Mouse (Mus musculus): ENCODE measurements around the gene Il17re.

The Il17re gene

DNA sequence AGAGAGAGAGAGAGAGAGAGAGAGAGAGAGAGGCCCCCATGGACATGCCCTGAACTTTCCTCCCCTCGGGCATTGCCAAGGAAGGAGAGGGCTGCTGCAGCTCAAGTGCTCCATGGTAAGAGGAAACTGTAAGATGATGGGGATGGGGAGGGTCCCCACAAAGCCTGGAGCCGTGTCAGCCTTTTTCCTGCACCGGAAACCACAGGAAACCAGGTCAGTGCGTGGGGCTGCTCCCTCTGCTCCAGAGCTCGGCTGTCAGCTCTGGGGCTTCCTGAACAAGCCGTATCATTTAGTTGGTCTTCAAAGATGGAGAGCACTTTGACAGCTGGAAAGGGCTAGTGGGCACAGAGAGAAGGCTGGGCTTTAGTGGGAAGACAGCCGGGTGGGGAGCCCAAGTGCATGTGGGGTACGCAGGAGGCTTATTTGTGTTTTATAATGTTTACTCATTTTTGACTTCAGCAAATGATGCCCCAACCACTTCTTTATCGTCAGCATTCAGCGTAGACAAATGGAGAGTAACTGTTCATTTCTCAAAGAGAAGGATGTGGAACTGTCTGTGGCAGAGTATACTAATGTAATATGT is at the start of gene Il17re:
Gene Il17re, plus strand, starts transcription at position 533 of the 583 bp plus-strand sequence.
- no peak for DNase-seq

DNA sequence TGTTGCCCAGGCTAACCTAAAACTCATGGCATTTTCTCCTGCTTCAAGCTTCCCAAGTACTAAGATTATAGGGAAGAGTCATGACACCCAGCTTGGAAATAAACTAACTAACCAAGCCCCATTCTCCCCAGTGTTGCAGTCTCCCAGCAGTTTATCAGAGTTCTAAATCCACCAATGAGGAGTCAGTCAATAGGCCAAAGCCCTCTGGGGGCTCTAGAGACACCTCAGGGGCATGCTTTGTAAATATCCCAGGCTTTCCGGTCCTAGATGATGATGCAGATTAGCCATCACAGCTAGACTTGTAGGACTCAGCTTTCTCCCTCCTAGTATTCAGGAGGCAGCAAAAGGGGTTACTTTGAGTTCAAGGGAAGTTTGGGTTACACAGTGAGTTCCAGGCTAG is 48.3 kb upstream of the Il17re start:
- no peak for DNase-seq

DNA sequence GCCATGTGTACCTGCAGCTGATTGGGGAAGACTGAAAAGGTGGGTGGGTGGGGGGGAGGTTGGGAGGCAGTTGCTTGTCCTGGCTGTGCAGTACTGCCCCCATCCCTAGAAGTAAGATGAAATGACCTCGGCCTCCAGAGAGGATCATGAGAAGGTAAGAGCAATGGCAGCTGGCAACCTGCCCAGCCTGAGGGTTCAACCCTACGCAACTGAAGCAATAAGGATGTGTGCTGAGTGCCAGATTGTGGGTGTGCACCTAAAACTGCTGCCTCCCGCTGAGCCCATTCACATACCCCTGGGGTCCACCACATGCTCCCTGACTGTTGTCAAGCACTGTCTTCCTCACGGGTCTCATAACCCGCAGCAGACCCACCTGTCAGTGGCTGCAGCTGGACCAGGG is 41.9 kb upstream of the Il17re start:
- DNase-seq: peak in 1 of 2 experiments; percentile 25

DNA sequence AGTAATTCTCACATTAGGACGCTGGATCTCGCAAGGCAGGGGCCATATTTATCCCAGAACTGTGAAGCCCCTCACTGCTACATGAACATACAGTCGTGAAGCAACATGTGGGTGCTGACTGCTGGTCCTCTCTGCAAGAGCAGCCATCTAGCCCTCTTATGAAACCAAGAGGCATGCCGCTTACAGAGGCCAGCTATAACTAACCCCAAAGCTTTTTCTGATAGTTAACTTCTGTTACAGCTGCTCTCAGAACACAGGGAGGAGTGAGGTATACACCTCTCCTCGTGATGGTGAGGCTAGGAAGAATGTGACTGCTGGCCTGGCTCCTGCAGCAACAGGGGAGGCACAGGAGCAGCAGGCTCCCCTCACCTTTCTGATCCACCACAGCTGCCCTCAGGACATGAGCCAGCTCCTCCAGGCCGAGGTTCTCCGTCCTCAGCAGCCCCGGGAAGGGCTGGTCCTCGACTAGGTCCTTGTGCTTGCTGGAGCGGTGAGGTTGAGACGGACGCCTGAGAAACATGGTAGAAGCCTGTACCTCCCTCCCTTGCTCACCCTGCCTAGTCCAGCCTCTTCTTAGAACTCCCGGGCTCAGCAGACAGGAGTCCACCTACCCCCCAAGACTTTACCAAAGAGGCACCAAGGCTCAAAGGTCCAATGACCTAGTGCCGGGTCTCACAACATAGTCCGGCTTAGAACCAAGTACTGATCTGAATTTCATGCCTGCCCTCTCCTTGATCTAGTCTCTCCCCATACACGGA is 39.7 kb upstream of the Il17re start:
- peak; percentile 14 to 23 for DNase-seq

DNA sequence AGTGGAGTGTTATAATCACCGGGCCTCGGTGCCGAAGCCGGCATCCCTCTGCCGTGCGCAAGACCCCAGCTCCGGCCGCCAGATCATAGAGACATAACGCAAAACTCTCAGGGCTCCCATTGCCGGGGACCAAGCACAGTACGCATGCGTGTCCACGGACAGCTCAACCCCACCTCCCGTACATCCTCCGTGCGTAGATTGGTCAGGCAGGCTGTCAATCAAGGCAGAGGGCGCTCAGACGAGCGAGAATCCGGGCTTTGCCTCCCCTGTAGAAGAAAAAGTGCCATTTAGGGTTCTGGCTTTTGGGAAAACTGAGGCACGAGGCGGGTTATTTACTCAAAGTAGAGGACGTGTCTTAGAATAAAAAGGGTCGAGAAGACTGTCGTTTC is 39.1 kb upstream of the Il17re start, which contains the start of gene Rpusd3:
Gene Rpusd3, minus strand, starts transcription at position 142 of the 389 bp plus-strand sequence.
- peak; percentile 99 for DNase-seq

DNA sequence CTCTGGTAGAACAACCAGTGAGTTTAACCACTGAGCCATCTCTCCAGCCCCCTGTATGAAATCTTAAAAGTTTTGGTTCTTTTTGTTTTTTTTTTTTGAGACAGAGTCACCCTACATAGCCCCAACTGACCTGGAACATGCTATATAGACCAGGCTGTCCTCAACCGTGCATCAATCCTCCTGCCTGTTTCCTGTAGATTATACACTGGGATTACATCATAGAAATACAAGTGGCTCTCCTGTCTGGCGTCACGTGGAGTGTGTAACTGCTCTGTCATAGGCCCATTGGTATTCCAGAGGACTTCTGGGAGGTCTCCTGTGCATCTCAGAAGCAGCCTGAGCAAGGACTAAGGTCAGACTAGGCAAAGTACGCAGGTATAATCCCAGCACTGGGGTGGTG is 35.3 kb upstream of the Il17re start:
- no peak for DNase-seq

DNA sequence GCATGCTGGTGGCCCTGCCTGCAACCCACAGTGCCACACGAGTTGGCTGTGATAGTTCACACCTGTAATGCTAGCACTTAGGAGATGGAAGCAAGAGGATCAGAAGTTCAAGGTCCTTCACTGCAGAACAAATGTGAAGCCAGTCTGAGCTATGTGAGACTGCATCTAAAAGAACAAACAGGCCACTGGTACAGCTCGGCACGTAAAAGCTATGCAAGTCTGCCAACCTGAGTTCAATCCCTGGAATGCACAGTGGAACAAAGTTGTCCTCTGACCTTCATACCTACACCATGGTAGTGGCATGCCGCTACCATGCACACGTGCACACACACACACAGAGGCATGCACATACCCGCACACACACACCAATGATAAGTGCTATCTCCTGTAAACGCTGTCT is 34.1 kb upstream of the Il17re start:
- no peak for DNase-seq

DNA sequence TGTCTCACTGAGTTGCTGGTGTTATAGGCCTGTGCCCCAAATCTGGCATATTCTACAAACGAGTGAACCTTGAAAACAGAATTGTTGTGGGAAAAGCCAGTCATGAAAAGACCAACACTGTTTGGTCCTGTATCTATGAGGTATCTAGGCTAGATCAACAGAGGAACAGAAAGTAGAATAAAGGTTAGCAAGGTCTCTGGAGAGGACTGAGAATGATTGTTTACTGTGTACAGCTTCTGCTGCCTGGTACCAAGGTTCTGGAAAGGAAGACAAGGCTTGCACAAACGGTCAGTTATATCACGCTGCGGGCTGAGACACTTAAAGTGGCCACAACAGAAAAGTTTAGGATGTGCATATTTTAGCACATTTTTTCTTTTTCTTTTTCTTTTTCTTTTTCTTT is 31.6 kb upstream of the Il17re start:
- DNase-seq: no peak

DNA sequence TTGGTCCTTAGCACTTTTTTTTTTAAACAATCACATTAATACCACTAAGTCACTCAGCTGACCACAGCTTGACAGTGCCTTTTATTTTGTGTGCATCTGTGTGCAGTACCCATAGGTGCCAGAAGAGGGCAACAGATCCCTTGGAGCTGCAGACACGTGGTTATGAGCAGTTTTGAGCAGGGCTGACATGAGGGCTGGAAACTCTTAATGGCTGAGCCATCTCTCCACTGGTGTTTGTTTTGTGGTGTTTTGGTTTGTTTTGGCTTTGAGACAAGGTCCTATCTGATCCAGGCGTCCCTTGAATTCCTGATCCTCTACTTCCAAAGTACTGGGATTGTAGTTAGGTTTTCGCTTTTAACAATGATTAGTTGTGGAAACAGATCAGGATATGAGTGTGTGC is 30.9 kb upstream of the Il17re start:
- no peak for DNase-seq

DNA sequence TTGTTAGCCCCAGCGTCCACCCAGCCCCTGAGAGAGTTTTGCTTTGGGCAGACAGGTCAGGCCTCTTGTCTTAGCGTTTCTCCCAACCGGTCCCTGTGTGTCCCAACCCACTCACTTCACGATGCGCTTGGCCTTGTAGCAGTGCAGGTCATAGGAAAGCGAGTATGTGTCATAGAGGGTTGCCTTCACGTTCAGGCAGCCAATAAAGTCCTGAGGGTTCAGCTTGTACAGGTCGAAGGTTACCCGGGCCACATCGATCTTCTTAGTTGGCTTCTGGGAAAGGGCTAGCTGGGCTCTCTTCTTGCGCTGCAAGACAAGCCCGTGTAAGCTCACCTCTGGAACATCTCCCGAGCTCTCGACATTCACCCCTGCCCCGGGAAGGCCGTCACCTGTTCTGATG is 30.3 kb upstream of the Il17re start:
- no peak for DNase-seq

DNA sequence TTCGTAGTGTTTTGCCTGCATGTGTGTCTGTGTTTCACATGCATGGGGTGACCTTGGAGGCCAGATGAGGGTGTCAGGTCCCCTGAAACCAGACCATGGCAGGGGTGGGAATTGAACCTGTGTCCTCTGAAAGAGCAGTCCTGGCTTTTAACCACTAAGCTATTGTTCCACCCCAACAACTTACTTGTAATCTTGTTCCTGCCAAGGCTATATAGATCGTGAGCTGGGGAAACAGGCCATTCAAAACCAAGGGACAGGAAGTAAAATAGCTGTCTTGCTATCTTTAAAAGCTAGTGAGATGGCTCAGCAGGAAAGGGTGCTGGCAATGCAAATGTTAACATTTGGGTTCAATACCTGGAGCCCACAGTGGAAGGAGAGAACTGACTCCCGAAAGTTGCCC is 28.3 kb upstream of the Il17re start:
- DNase-seq: no peak

DNA sequence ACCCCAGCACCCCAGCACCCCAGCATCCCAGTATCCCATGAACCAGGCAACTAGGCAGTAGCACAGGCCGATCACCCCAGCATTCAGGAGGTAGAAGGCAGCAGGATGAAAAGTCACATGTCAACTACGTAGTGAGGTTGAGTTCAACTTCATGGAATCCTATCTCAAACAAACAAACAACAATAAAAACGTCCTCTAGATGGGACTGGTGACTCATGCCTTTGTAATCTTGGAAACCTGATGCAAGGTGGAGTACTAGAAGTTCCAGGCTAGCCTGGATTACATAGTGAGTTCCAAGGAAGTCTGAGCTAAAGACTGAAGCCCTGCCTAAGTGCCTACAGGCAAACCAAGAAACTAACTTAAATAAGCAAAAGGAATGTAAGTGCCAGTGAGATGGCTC is 27.4 kb upstream of the Il17re start:
- DNase-seq: no peak

DNA sequence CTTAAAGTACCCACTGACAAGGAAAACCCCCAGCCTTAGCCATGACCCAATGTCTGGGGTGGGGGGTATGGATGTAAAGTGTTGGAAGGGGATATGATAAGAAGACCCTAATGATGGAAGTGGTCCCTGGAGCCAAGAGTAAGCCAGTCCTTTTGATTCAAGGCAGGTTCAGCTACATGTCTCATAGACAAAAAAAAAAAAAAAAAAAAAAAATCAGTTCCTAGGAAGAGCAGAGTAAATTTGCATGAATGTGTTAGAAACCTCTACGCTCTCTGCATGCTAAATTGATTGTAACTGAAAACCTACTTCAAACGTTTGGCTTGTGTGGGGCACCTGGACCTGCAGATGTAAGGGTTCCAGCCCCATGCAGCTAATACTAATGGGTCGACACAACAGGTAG is 26.5 kb upstream of the Il17re start:
- no peak for DNase-seq

DNA sequence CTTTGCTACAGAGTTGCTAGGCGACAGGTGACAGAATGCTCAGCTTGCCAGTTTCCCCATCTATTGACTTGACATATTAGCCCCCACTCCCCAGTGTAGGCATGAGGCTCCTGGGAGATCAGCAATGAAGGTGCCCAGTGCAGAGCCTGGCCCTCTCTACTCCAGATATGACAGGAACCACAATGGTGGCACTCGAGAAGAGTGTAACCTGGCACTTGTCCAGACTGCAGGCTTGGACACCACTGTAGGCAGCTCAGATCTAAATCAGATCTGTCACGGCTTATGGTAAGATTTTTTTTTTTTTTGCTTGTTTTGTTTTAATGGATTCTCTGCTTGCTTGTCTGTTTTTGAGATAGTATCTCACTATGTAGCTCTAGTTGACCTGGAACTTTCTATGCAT is 24.6 kb upstream of the Il17re start:
- no peak for DNase-seq

DNA sequence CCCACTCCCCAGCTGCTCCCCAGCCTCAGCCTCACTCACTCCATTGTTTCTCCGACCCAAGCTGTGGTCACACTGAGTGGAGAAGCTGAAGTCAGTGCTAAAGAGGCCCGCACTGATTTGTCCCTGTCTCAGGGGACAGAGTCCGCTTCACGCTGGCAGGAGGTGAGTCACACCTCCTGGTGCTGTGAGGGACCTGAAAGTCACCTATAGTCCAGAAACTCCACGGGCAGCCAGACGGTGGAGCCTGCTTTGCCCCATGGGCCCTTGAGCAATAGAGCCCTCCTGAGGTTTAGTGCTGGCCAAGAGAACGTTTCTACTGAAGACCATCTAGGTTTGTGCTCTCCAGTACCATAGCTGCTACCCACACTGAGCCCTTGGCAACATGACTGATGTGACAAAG is 23.6 kb upstream of the Il17re start:
- no peak for DNase-seq

DNA sequence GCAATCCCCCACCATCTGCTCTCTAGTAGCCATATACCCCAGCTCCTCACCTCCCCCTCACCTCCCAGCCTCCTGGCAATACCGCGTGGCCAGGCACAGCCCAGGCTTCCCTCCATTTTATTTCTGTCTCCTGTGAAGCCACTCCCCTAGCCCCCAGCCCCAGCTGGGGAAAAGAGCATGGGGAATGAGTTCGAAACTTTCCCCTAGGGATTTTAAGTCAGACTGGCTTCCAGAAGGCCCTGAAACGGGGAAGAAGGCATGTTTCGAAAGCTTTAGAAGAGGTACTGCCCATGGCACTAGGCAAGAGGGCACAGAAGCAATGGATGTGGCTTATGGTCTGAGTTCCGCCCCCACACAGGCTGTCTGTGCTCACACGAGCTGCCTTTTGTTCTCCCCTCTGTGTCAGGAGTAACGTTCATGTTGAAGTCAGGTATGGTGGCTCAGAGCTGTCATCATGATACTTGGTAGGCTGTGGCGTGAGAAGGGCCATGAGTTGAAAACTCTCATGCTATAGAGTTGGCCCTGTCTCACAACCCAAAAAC is 22.5 kb upstream of the Il17re start, which contains the start of gene Cidec:
Gene Cidec, minus strand, starts transcription at position 97 of the 542 bp plus-strand sequence.
- DNase-seq: no peak

DNA sequence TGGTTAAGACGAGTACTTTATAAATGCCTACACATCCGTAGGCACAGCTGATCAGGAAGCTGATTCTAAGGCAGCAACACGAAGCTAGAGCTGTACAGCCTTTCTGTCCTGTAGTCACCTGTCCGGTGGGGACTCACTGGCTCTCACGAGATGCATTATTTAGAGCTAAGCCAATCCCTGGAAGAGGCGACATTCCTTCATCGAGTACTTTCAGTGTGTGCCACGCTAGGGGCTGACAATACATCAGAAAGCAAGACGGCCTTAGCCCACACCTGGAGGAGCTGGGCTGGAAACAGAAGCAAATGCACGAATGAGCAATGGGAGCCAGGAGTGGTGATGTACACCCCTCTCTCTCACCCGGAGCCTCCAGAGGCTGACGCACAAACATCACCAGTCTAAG is 21.1 kb upstream of the Il17re start:
- DNase-seq: no peak

DNA sequence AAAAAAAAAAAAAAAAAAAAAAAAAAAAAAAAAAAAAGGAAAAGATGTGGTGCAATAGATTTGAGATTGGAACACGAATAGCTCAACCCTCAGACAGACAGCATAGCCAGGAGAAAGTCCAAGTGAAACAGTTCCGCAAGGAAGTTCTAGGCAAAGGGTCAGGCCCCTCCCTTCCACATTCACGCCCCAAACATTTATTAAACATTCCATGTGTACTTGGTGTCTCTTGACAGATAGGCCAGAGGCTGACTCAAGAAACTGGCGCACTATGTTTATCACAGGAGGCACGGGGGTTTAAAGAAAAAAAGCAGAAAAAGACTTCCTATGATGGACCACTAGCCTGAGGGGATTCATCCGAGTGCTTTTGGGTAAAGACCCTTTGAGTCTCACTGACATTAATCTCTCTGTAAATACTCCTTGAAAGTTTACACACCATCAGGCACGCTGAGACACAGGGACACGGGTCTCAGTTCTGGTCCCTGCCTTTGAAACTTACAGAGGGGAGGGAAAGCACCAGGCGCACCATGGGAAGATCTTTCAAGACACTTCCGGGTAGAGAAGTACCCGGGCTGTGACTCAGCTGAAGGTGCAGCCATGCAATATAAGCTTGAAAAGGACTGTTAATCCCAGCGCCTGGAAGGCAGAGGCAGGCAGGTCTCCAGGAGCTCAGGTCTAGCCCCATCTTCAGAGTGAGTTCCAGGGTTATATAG is 19.4 kb upstream of the Il17re start:
- DNase-seq: no peak

DNA sequence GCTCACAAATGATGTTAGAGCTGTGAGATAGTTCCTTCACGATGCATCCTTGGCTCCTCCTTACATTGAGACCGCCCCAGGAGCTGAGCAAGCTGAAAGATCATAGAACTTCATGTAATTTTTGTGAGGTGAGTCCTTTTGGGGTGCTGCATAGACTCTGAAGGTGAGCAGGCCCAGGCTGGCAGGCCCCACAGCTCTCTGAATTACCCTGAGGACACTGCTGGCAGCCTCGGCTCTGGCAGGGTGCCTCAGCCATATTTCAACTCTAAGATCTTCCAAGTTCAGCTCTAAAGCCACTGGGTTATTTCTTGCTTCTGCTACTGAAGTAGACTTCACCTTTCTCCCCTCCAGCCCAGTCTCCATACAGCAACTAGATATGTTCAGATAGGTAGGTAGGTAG is 17.6 kb upstream of the Il17re start:
- no peak for DNase-seq

DNA sequence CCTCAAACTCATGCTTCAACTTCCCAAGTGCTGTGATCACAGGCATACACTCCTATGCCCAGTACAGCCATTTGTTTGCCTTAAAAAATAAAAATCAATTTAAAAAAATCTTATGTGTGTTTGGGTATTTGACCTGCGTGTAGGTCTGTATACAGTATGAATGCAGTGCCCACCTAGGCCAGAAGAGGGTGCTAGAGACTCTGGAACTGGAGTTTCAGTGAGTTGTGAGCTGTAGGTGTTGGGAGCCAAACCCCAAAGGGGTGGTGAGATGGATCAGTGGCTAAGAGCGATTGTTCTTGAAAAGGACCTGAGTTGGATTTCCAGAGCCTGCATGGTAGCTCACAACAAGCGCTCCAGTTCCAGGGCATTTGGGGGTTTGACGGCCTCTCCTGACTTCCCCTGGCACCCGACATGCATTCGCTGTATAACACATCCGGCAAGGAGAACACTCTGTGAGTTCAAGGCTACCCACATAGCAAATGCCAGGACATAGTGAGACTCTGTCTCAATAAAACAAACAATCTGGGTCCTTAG is 17.1 kb upstream of the Il17re start:
- DNase-seq: peak; percentile 79 to 85

DNA sequence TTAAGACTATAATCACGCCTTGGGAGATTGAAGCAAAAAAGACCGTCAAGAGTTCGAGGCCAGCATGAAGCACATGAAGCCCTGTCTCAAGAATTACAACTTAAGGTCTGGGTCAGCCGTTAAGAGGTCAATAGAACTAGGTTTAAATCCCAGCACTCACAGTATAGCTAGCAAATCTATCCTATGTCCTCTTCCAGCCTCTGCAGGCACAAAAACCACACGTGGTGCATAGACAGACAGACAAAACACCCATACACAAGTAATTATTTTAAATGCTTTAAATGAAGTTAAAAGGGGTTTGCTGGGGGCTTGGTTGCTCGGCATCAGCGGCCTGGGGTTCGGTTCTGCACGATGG is 16.2 kb upstream of the Il17re start:
- DNase-seq: no peak

DNA sequence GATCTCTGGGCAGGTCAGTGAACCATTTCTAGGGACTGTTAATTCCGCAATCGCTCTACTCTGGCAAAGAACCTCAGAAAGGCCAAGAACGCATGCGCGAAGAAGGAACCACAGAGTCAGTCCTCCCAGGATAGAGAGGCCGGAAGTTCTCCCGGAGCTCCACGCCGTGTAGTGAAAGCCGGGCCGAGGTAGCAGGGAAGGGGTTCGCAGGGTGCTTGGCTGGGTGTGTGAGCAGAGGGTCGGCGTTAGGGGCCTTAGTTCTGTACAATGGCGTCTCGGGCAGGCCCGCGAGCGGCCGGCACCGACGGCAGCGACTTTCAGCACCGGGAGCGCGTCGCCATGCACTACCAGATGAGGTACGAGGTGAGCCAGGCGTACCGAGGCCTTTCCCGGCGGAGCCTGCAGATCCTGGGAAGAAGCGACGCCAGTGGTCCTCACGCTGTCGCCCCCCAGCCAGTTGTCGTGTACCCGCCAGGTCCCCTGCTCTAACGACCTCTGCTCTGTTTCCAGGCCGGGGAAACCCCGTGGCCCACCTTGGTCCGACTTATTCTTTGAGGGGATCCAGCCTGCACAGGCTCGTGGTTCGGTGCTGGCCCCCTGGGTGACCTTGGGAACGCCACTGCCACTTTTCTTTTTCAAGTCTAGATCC is 15.7 kb upstream of the Il17re start, which contains the start of gene Jagn1:
Gene Jagn1, plus strand, starts transcription at position 128 of the 649 bp plus-strand sequence.
- DNase-seq: peak; percentile 90 to 95

DNA sequence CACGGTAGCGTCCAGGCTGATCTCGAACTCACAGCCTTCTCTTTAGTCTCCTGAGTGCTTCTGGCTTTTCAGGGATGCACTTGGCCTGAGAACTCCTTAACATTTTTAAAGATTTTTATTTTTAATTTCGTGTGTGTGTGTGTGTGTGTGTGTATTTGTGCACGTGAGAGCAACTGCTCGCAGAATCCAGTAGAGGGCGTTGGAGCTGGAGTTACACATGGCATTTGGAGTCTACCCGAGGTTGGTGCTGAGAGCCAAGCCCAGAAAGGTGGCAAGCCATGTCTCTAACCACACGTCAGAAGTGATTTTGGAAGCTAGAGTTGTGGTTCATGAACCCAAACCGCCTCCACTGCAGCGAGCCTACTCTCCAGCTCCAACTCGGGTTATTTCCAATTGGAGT is 15.2 kb upstream of the Il17re start:
- DNase-seq: no peak
